Mouse (Mus musculus) ES-E14 (cell line): Measurements from ENCODE around the gene Tkfc.

Experiments
- HCFC1 ChIP-seq: IDR thresholded peaks from 2 replicates; pipeline ENCODE4 v1.6.1; 2012; ENCODE audit warnings: low read length, inconsistent platforms, borderline replicate concordance; ENCODE audit not compliant: insufficient read depth
- MAFK ChIP-seq: IDR thresholded peaks from 2 replicates; pipeline ENCODE4 v1.6.1; 2014; ENCODE audit warnings: mild to moderate bottlenecking, low read depth, low read length, inconsistent platforms; ENCODE audit not compliant: insufficient read depth
- ZC3H11A ChIP-seq: IDR thresholded peaks from 2 replicates; pipeline ENCODE4 v1.6.1; 2012; ENCODE audit warnings: low read depth, mild to moderate bottlenecking, inconsistent platforms, low read length, borderline replicate concordance

DNA sequence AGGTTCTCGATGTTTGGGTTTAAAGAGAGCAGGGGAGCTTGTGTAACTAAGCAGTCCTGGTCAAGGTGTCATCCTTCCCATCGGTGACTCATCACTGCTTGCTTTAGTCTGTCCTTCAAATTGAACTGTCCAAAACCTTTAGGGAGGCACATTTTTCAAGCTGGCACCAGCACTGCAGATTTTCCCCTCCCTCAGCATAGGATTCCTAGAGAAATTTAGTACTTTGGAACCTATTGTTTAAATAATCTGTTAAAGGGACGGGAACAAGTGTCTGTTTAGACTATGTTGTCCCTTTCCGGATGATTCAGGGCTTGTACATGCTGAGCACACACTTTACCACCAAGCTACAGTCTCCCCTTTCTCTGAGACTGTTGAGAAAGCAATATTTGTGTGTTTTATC is 40.2 kb downstream of the Tkfc start:
- TF ChIP-seq MAFK (no peak), HCFC1 (no peak), ZC3H11A (no peak)
